Mouse (Mus musculus) hindbrain, embryonic 14.5 days (tissue): ENCODE data around the gene Edn2. TPM values are rescaled to one million over a fixed set of nuclear protein-coding genes. Genes with fewer than 3 reads are reported as not detected.

Source experiments
- ATAC-seq: fragments of 200-750 bp; cut with Nextera tagmentation; 2 replicates; pipeline ENCODE4 v1.8.0; 2017; ENCODE audit warnings: moderate number of reproducible peaks, mild to moderate bottlenecking, moderate TSS enrichment, moderate library complexity; ENCODE audit not compliant: low FRiP score
- DNase-seq: peaks from one replicate; pipeline ENCODE4 v3.0.0-alpha.2; 2015; ENCODE audit warnings: low spot score
- H3K27ac ChIP-seq: fragments of 300-500 bp; sonication (generic); 2 replicates; pipeline ENCODE4 v1.5.1; 2014; ENCODE audit warnings: mild to moderate bottlenecking, moderate library complexity
- H3K27me3 ChIP-seq: fragments of 300-500 bp; sonication (generic); 2 replicates; pipeline ENCODE4 v1.6.1; 2014; ENCODE audit warnings: mild to moderate bottlenecking, low read length, mixed read lengths; ENCODE audit not compliant: control insufficient read depth, insufficient read depth
- H3K36me3 ChIP-seq: fragments of 300-500 bp; sonication (generic); replicated peaks from 2 replicates; pipeline ENCODE4 v1.6.1; 2014; ENCODE audit not compliant: control insufficient read depth, insufficient read depth
- H3K4me1 ChIP-seq: fragments of 300-500 bp; sonication (generic); replicated peaks from 2 replicates; pipeline ENCODE4 v1.6.1; 2014; ENCODE audit warnings: antibody characterized with exemption, low read length, mixed read lengths; ENCODE audit not compliant: control insufficient read depth, insufficient read depth
- H3K4me2 ChIP-seq: fragments of 300-500 bp; sonication (generic); replicated peaks from 2 replicates; pipeline ENCODE4 v1.6.1; 2014; ENCODE audit warnings: mild to moderate bottlenecking, moderate library complexity
- H3K4me3 ChIP-seq: fragments of 300-500 bp; sonication (generic); replicated peaks from 2 replicates; pipeline ENCODE4 v1.5.1; 2014; ENCODE audit warnings: mild to moderate bottlenecking, low read length
- H3K9ac ChIP-seq: fragments of 300-500 bp; sonication (generic); 2 replicates; pipeline ENCODE4 v1.6.1; 2014
- H3K9me3 ChIP-seq: fragments of 300-500 bp; sonication (generic); 2 replicates; pipeline ENCODE4 v1.6.1; 2016; ENCODE audit warnings: low read length; ENCODE audit not compliant: control insufficient read depth
- WGBS: fragments of 180-500 bp; shearing (Covaris S2); extraction: QIAGEN DNeasy Blood & Tissue Kit; methylation state at CpG from one replicate; pipeline ENCODE4 v1.1.7; 2014; 5-methylcytosine and 5-hydroxymethylcytosine counted together
- polyA plus RNA-seq: library from polyadenylated mRNA; unstranded; fragments of >200 nt; fragmentation: Nextera tagmentation; extraction: Ambion mirVana; gene quantifications from 2 replicates; pipeline ENCODE4 v1.2.1, GENCODE M21; 2014

The Edn2 gene
- polyA plus RNA-seq, 1 experiment from 2014 or later: not detected

- Histone ChIP-seq H3K4me3 (no peak overlapping the region), H3K9ac (no peak overlapping the region), H3K36me3 (no peaks in the 10 kb centered on the region), H3K27me3 (no peaks in the 10 kb centered on the region), H3K27ac (no peak overlapping the region), H3K9me3 (no peaks in the 10 kb centered on the region), H3K4me2 (no peak overlapping the region), H3K4me1 (no peaks in the 10 kb centered on the region; the same call in 1 of the 2 replicates)
- no peak for ATAC-seq
- WGBS: 45% methylated on average over 4 of the region's 4 CpGs
- no peak for DNase-seq
Observed at GRCm38 (mm10) chr4:120130926-120131325, 30.1 kb upstream of the Edn2 start.

DNA sequence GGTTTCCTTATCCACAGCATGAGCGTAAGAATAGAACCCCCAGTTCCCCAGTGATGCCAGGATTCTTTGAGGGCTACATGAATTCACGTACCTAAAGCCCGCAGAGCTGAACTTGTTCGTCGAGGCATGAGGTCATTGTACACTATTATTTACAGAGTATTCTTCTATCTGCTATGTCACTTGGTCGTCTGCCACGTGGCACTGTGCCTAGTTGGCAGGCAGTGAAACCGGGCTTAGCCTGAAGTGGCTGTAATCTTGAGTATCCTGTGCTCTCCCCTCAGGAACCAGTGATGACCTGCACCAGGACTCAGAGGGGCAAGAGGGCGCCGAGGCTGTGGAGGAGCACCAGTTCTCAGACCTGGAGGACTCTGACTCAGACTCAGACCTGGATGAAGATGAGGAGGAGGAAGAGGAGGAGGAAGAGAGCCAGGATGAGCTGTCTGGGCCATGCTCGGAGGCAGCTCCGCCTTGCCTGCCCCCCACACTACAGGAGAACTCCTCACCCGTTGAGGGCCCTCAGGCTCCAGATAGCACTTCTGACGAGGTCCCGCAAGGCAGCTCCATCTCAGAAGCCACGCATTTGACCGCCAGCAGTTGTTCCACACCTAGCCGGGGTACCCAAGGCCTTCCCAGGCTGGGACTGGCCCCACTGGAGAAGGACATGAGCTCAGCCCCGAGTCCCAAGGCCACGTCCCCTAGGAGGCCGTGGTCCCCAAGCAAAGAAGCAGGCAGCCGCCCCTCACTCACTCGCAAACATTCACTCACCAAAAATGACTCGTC is 29.4 kb upstream of the Edn2 start:
- H3K27me3 ChIP-seq: no peaks in the 10 kb centered on the region
- peak; percentile 61 for DNase-seq
- H3K9me3 ChIP-seq: no peaks in the 10 kb centered on the region
- H3K4me3 ChIP-seq: no peak overlapping the region
- no peaks in the 10 kb centered on the region; the same call in 1 of the 2 replicates for H3K4me1 ChIP-seq
- WGBS: 78% methylated on average over 24 of the region's 24 CpGs
- no peaks in the 10 kb centered on the region for H3K36me3 ChIP-seq
- H3K4me2 ChIP-seq: no peak overlapping the region
- no peak for ATAC-seq
- no peak overlapping the region for H3K9ac ChIP-seq
- no peak overlapping the region for H3K27ac ChIP-seq

DNA sequence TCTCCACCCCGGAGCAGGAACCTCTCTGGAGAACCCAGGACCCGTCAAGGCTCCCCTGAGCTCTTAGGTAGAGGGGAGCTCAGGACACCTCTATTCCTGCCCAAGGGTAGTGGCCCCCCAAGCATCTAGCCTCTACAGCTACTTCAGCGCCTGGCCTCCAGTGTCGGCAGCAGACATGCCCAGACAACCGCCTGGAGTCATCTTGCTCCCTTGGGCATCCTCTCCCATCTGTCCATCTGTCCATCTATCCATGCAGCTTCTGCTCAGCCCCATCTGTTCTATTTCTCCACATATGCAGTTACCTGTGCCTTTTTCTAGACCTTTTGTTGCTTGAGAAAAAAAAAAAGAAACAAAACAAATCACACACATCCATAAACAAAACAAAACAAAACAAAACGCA is 26.8 kb upstream of the Edn2 start:
- Histone ChIP-seq H3K9me3 (no peaks in the 10 kb centered on the region), H3K4me1 (no peaks in the 10 kb centered on the region; the same call in 1 of the 2 replicates), H3K36me3 (no peaks in the 10 kb centered on the region), H3K4me3 (no peak overlapping the region), H3K4me2 (no peak overlapping the region), H3K9ac (no peak overlapping the region), H3K27me3 (no peaks in the 10 kb centered on the region), H3K27ac (no peak overlapping the region)
- no peak for DNase-seq
- 74% methylated on average over 6 of the region's 6 CpGs for WGBS
- no peak for ATAC-seq

GRCm38 (mm10) chr4:120141810-120142209 is 19.2 kb upstream of the Edn2 start:
- 73% methylated on average over 1 of the region's 1 CpGs for WGBS
- H3K9ac ChIP-seq: no peak overlapping the region
- H3K4me2 ChIP-seq: no peak overlapping the region
- H3K27me3 ChIP-seq: no peaks in the 10 kb centered on the region
- H3K27ac ChIP-seq: no peak overlapping the region
- DNase-seq: no peak
- no peaks in the 10 kb centered on the region for H3K9me3 ChIP-seq
- H3K4me3 ChIP-seq: no peak overlapping the region
- ATAC-seq: no peak
- no peaks in the 10 kb centered on the region for H3K36me3 ChIP-seq
- no peaks in the 10 kb centered on the region for H3K4me1 ChIP-seq

DNA sequence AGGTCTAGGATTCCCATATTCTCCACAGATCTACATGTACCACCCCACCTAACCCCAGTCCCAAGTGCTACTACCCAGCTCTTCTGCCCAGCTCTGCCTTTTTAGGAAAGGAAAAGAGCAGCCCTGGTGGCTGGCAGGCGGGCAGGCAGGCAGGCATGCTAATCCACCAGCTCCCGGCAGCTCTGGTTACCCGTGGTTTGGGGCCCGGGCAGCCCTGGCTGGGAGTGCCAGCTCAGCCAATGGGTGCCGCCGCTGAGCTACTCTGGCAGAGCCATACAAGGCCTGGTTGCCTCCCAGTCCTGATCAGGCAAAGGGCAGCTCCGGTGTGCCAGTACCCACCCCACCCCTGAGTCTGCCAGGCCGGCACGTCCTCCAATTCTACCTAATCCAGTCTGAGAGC is 18.1 kb upstream of the Edn2 start:
- ATAC-seq (0 out of 2 replicates have a peak, but pooled peaks have one; percentile 21), DNase-seq (no peak)
- 77% methylated on average over 9 of the region's 9 CpGs for WGBS

DNA sequence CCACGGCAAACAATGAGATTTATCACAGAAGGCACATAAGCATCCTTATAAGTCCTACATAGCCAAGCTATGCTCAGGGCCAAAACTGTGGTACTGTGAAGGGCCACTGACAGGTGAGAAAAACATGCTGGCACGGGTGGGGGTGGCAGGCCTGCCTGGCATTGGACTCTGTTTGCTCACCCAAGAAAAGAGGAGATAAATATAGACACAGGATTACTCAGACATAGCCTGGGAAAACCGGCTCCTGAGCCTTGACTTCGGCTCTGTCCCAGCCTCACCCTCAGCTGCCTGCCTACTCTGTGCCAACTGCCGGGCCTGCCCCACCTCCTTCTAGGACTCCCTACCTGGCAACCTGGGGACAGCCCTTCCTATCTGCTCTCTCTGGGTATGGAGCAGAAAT is 16.7 kb upstream of the Edn2 start:
- Histone ChIP-seq H3K4me3 (no peak overlapping the region), H3K4me1 (peaks cover 7% of the 10 kb centered on the region; the same call in 1 of the 2 replicates), H3K4me2 (no peak overlapping the region), H3K27ac (no peak overlapping the region), H3K9ac (no peak overlapping the region), H3K9me3 (no peaks in the 10 kb centered on the region), H3K36me3 (no peaks in the 10 kb centered on the region), H3K27me3 (no peaks in the 10 kb centered on the region)
- ATAC-seq (no peak), DNase-seq (no peak)
- WGBS: 86% methylated on average over 5 of the region's 5 CpGs

More for the DNA sequence above, 18.1 kb upstream of the Edn2 start:
- no peak overlapping the region for H3K27ac ChIP-seq
- no peak overlapping the region for H3K4me3 ChIP-seq
- H3K4me1 ChIP-seq: no peaks in the 10 kb centered on the region
- H3K27me3 ChIP-seq: no peaks in the 10 kb centered on the region
- H3K36me3 ChIP-seq: no peaks in the 10 kb centered on the region
- no peak overlapping the region for H3K4me2 ChIP-seq
- H3K9me3 ChIP-seq: no peaks in the 10 kb centered on the region
- H3K9ac ChIP-seq: no peak overlapping the region

GRCm38 (mm10) chr4:120145931-120146330 is 15.1 kb upstream of the Edn2 start:
- Histone ChIP-seq H3K27me3 (no peaks in the 10 kb centered on the region), H3K36me3 (no peaks in the 10 kb centered on the region), H3K4me2 (no peak overlapping the region), H3K4me1 (peaks cover 7% of the 10 kb centered on the region; the same call in 1 of the 2 replicates), H3K9ac (no peak overlapping the region), H3K4me3 (no peak overlapping the region), H3K9me3 (no peaks in the 10 kb centered on the region), H3K27ac (no peak overlapping the region)
- ATAC-seq: no peak
- 87% methylated on average over 8 of the region's 8 CpGs for WGBS
- no peak for DNase-seq

DNA sequence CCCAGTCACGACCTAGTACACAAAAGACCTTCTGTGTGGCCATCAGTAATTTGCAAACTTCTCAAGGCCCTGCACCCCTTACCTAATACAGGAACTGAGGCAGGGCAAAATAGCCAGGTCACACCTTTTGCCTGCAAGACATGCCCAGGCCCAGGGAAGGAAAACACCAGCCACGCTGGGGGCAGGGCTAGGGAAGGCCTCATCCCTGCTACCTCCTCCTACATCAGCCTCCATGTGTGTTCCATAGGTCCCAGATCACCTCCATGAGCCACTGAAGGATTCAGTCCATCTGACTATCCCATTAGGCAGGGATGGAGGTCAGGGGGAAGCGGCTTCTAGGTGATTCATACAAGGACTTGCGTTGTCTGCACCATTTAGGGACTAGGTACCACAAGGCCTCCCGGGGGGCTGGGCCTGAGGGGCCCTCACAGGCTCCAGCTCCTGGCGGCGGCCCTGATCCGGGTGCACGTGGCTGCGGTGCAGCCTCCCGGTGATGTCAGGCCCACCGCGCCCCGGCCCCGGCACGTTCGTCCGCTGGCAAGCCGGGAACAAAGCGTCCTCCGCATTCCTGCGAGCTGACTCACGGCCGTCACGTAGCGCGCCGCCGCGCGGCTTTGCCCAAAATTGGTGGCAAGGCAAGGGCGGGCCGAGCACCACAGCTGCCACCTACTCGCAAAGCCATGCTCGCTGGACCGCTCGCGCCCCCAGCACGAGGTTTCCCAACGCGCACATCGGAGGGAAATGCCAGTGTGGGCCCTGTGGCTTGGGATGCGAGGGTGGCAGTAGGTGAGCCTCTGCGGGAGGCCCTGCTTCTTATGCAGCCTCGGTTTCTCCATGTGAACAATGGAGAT is 12.5 kb upstream of the Edn2 start:
- Histone ChIP-seq H3K36me3 (no peaks in the 10 kb centered on the region), H3K27me3 (no peaks in the 10 kb centered on the region), H3K4me1 (peaks cover 7% of the 10 kb centered on the region; the same call in 1 of the 2 replicates), H3K9me3 (no peaks in the 10 kb centered on the region), H3K9ac (peak overlapping the region; percentile 49), H3K27ac (no peak overlapping the region), H3K4me3 (peak overlapping the region; percentile 12; the same call in 1 of the 2 replicates), H3K4me2 (peak overlapping the region; percentile 51)
- peak; percentile 70 for ATAC-seq
- DNase-seq: peak; percentile 71
- WGBS: 6% methylated on average over 45 of the region's 45 CpGs

GRCm38 (mm10) chr4:120149142-120149524 is 11.9 kb upstream of the Edn2 start:
- Histone ChIP-seq H3K9ac (peak overlapping the region; percentile 49), H3K4me1 (peaks cover 7% of the 10 kb centered on the region; the same call in 1 of the 2 replicates), H3K27ac (no peak overlapping the region), H3K4me3 (peak overlapping the region; percentile 12; the same call in 1 of the 2 replicates), H3K27me3 (no peaks in the 10 kb centered on the region), H3K4me2 (peak overlapping the region; percentile 51), H3K9me3 (no peaks in the 10 kb centered on the region), H3K36me3 (no peaks in the 10 kb centered on the region)
- peak; percentile 61 for ATAC-seq
- peak; percentile 59 for DNase-seq
- 38% methylated on average over 3 of the region's 3 CpGs for WGBS
